Mouse (Mus musculus) embryonic facial prominence, embryonic 15.5 days (tissue): ENCODE measurements around the gene Usp48. TPM values are rescaled to one million over a fixed set of nuclear protein-coding genes. Genes with fewer than 3 reads are reported as not detected.

Experiments used
- ATAC-seq: fragments of 200-750 bp; cut with Nextera tagmentation; 2 replicates; pipeline ENCODE4 v1.8.0; 2017; ENCODE audit warnings: low read depth, moderate TSS enrichment; ENCODE audit not compliant: insufficient number of reproducible peaks, low FRiP score, low TSS enrichment
- H3K27ac ChIP-seq: fragments of 300-500 bp; sonication (generic); replicated peaks from 2 replicates; pipeline ENCODE4 v1.5.1; 2015; ENCODE audit warnings: mild to moderate bottlenecking, inconsistent platforms
- H3K27me3 ChIP-seq: fragments of 300-500 bp; sonication (generic); 2 replicates; pipeline ENCODE4 v1.6.1; 2015; ENCODE audit warnings: inconsistent platforms
- H3K36me3 ChIP-seq: fragments of 300-500 bp; sonication (generic); 2 replicates; pipeline ENCODE4 v1.6.1; 2015; ENCODE audit warnings: mild to moderate bottlenecking, inconsistent platforms
- H3K4me1 ChIP-seq: fragments of 300-500 bp; sonication (generic); 2 replicates; pipeline ENCODE4 v1.6.1; 2015; ENCODE audit warnings: inconsistent platforms
- H3K4me2 ChIP-seq: fragments of 300-500 bp; sonication (generic); replicated peaks from 2 replicates; pipeline ENCODE4 v1.6.1; 2015; ENCODE audit warnings: mild to moderate bottlenecking, inconsistent platforms
- H3K4me3 ChIP-seq: fragments of 300-500 bp; sonication (generic); replicated peaks from 2 replicates; pipeline ENCODE4 v1.5.1; 2015; ENCODE audit warnings: mild to moderate bottlenecking, inconsistent platforms
- H3K9ac ChIP-seq: fragments of 300-500 bp; sonication (generic); 2 replicates; pipeline ENCODE4 v1.6.1; 2015; ENCODE audit warnings: inconsistent platforms
- H3K9me3 ChIP-seq: fragments of 300-500 bp; sonication (generic); replicated peaks from 2 replicates; pipeline ENCODE4 v1.6.1; 2016; ENCODE audit warnings: inconsistent platforms
- WGBS: fragments of 180-500 bp; shearing (Covaris S2); methylation state at CpG from one replicate; pipeline ENCODE4 v1.1.7; 2015; 5-methylcytosine and 5-hydroxymethylcytosine counted together
- polyA plus RNA-seq: library from polyadenylated mRNA; unstranded; fragments of >200 nt; fragmentation: Nextera tagmentation; extraction: Ambion mirVana; gene quantifications from 2 replicates; pipeline ENCODE4 v1.2.1, GENCODE M21; 2015

Gene Usp48
- polyA plus RNA-seq, 1 experiment from 2014 or later = 71.4 TPM

- H3K27ac ChIP-seq = no peak overlapping the region
- peaks cover 31% of the 10 kb centered on the region for H3K27me3 ChIP-seq
- 54% methylated on average over 13 of the region's 13 CpGs for WGBS
- H3K9ac ChIP-seq = no peak overlapping the region
- H3K4me2 ChIP-seq = no peak overlapping the region
- no peak for ATAC-seq
- no peak overlapping the region for H3K4me3 ChIP-seq
- H3K36me3 ChIP-seq = no peaks in the 10 kb centered on the region
- H3K4me1 ChIP-seq = peaks cover 38% of the 10 kb centered on the region
- H3K9me3 ChIP-seq = no peaks in the 10 kb centered on the region
Observed at GRCm38 (mm10) chr4:137676700-137677484, 83.3 kb downstream of the Usp48 start.

DNA sequence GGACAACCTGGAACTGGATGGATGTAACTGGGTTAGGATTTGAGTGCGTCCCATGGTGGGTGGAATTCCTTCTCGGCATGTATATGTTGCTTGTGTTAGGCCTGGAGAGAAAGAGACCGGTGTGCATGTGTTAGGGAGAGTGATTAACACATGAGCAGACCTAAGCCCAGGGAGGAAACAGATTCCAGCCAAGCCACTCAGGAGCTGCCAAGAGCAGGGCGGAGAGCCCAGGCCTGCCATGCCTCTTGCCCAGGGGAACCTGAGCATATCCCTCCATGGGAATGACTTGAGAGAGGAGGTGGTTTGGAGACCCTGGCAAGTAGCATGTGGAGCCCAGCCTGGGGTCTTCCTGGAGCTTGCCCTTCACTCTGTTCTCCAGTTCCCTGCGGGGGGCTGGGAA, 84.4 kb downstream of the Usp48 start:
- no peak overlapping the region for H3K4me3 ChIP-seq
- H3K36me3 ChIP-seq = no peaks in the 10 kb centered on the region
- no peak overlapping the region for H3K4me2 ChIP-seq
- no peak overlapping the region for H3K27ac ChIP-seq
- ATAC-seq = no peak
- WGBS = 67% methylated on average over 5 of the region's 5 CpGs
- H3K9ac ChIP-seq = no peak overlapping the region
- peaks cover 36% of the 10 kb centered on the region for H3K27me3 ChIP-seq
- no peaks in the 10 kb centered on the region for H3K9me3 ChIP-seq
- H3K4me1 ChIP-seq = peaks cover 40% of the 10 kb centered on the region

GRCm38 (mm10) chr4:137678568-137678967, 85.0 kb downstream of the Usp48 start:
- no peak for ATAC-seq
- Histone ChIP-seq H3K4me2 (no peak overlapping the region), H3K27ac (no peak overlapping the region), H3K4me3 (no peak overlapping the region), H3K9me3 (no peaks in the 10 kb centered on the region), H3K9ac (no peak overlapping the region), H3K4me1 (peaks cover 40% of the 10 kb centered on the region), H3K27me3 (peaks cover 43% of the 10 kb centered on the region), H3K36me3 (no peaks in the 10 kb centered on the region)
- 69% methylated on average over 9 of the region's 9 CpGs for WGBS

- 56% methylated on average over 2 of the region's 2 CpGs for WGBS
- Histone ChIP-seq H3K4me3 (no peak overlapping the region), H3K9ac (no peak overlapping the region), H3K27ac (no peak overlapping the region; the same call in 1 of the 2 replicates), H3K4me2 (no peak overlapping the region), H3K9me3 (no peaks in the 10 kb centered on the region), H3K4me1 (peaks cover 40% of the 10 kb centered on the region), H3K27me3 (peaks cover 52% of the 10 kb centered on the region), H3K36me3 (no peaks in the 10 kb centered on the region)
- ATAC-seq = 0 out of 2 replicates have a peak, but pooled peaks have one; percentile 30
Observed at GRCm38 (mm10) chr4:137679979-137680550, 86.5 kb downstream of the Usp48 start.

GRCm38 (mm10) chr4:137680721-137681120, 87.2 kb downstream of the Usp48 start:
- Histone ChIP-seq H3K9ac (no peak overlapping the region), H3K36me3 (no peaks in the 10 kb centered on the region), H3K4me3 (no peak overlapping the region), H3K9me3 (no peaks in the 10 kb centered on the region), H3K27ac (no peak overlapping the region), H3K27me3 (peaks cover 52% of the 10 kb centered on the region), H3K4me2 (no peak overlapping the region), H3K4me1 (peaks cover 40% of the 10 kb centered on the region)
- 33% methylated on average over 7 of the region's 7 CpGs for WGBS
- no peak for ATAC-seq

GRCm38 (mm10) chr4:137681408-137682104, 88.0 kb downstream of the Usp48 start:
- Histone ChIP-seq H3K4me3 (peak overlapping the region; percentile 37), H3K4me1 (peaks cover 32% of the 10 kb centered on the region), H3K4me2 (peak overlapping the region; percentile 76), H3K9ac (0 out of 2 replicates have a peak overlapping the region, but pooled peaks have one; percentile 9), H3K27me3 (peaks cover 52% of the 10 kb centered on the region), H3K9me3 (no peaks in the 10 kb centered on the region), H3K36me3 (no peaks in the 10 kb centered on the region), H3K27ac (no peak overlapping the region)
- ATAC-seq = 0 out of 2 replicates have a peak, but pooled peaks have one; percentile 5
- WGBS = 5% methylated on average over 52 of the region's 52 CpGs

GRCm38 (mm10) chr4:137682961-137683453, 89.5 kb downstream of the Usp48 start:
- Histone ChIP-seq H3K9me3 (no peaks in the 10 kb centered on the region), H3K9ac (no peak overlapping the region), H3K36me3 (no peaks in the 10 kb centered on the region), H3K4me3 (no peak overlapping the region), H3K4me2 (no peak overlapping the region), H3K27me3 (peaks cover 52% of the 10 kb centered on the region), H3K27ac (no peak overlapping the region), H3K4me1 (peaks cover 26% of the 10 kb centered on the region)
- no peak; the same call in 1 of the 2 replicates for ATAC-seq
- 49% methylated on average over 7 of the region's 7 CpGs for WGBS

- no peak overlapping the region for H3K4me3 ChIP-seq
- no peak overlapping the region for H3K9ac ChIP-seq
- no peaks in the 10 kb centered on the region for H3K36me3 ChIP-seq
- H3K27me3 ChIP-seq = peaks cover 43% of the 10 kb centered on the region
- ATAC-seq = no peak
- H3K27ac ChIP-seq = no peak overlapping the region
- H3K4me1 ChIP-seq = peaks cover 21% of the 10 kb centered on the region
- whole genome bisulfite sequencing = 29% methylated on average over 9 of the region's 9 CpGs
- no peak overlapping the region for H3K4me2 ChIP-seq
- H3K9me3 ChIP-seq = no peaks in the 10 kb centered on the region
Observed at GRCm38 (mm10) chr4:137684830-137685343, 91.3 kb downstream of the Usp48 start.

DNA sequence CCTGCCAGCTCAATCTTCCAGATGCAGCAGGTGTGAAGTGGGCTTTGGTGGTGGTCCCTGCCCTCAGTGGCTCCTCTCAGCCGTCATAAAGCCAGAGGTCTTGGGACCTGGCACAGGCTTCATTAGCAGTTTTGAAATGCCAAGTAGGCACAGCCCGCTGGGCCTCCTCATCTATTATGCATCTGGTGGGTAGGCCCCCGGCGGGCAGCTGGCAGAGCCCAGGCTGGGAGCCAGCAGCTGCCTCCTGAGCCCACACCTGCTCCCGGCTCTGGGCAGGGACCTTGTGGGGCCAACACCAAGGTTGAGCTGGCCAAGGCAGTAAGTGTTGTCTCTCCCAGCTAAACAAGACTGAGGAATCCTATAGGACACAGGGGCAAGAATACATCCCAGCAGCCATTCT, 92.7 kb downstream of the Usp48 start:
- Histone ChIP-seq H3K27me3 (peaks cover 30% of the 10 kb centered on the region), H3K9me3 (no peaks in the 10 kb centered on the region), H3K9ac (no peak overlapping the region), H3K4me2 (no peak overlapping the region), H3K4me3 (no peak overlapping the region), H3K27ac (no peak overlapping the region), H3K36me3 (no peaks in the 10 kb centered on the region), H3K4me1 (peaks cover 9% of the 10 kb centered on the region)
- 66% methylated on average over 5 of the region's 5 CpGs for WGBS
- no peak for ATAC-seq

DNA sequence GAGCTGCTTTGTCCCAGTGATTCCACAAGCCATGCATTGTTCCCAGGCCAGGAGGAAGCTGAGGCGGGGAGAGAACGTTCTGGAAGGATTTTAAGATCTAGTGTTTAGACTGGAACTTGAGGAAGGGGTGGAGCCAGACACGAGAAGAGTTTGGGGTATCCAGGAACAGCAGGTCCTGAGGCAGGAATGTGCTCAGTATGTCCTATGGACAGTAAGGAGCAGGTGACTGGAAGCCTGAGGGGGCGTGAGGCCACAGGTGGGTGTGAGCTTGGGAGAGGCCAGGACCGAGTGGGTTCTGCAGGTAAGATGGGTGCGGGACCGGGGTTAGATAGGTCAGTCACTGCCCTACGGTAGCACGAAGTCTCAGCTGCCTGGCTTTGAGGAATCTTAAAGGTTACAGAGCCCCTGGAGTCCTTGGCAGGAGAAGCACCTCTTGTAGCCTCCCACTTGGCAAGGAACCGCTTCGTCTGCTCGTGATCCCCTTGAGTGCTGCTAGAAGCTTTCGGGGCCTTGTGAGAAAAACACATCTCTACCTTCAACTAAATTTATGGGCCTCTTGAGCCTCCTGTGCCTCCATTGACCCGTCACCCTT, 93.8 kb downstream of the Usp48 start:
- H3K9ac ChIP-seq = no peak overlapping the region
- no peak for ATAC-seq
- WGBS = 66% methylated on average over 14 of the region's 14 CpGs
- no peak overlapping the region for H3K4me2 ChIP-seq
- no peaks in the 10 kb centered on the region for H3K36me3 ChIP-seq
- H3K27ac ChIP-seq = no peak overlapping the region
- no peaks in the 10 kb centered on the region for H3K4me1 ChIP-seq
- no peak overlapping the region for H3K4me3 ChIP-seq
- H3K27me3 ChIP-seq = peaks cover 20% of the 10 kb centered on the region
- no peaks in the 10 kb centered on the region for H3K9me3 ChIP-seq
